Mouse (Mus musculus): ENCODE results near the gene Zfp451.
"Not testable (repeated sequence)": the region's sequence is repeated elsewhere in the genome, so short reads cannot be mapped to it uniquely, and the experiment has no call there.

Gene Zfp451

DNA sequence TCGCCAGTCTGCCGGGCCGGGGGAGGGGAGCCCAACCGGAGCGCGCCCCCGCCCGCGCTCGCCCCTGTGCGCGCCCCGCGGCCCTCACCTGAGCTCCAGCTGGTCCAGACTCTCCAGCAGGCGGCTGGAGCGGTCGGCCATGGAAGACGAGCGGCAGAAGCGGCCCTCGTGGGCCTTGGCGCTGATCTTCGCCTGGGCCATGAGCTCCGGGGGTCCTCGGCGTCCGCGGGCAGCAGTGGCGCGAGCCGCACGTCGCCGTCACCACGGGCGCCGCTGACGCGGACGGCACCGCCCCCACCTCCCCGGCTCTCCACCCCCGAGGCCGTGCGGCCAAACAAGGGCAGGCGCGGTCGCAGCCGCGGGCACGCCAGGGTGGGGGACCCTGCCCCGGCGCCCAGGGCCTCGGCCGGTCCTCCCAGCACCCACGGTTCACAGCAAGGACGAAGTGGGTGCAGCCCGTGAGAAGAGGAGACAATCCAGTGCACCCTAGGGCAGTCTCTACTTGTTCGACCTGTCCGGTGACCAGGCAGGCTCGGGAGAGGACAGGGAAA lies 56.8 kb downstream of the Zfp451 start, which contains the start of gene Bag2:
Bag2 (minus strand) TSS at position 305 of the 551 bp plus-strand sequence.
- DNase-seq (ENCODE audit: low spot score in 2 of 2): peak; percentile 73 to 87

- no peak for DNase-seq (ENCODE audit: low spot score in 2 of 2)
These were observed 57.4 kb downstream of the Zfp451 start for GRCm38 (mm10) chr1:33757033-33757413.

GRCm38 (mm10) chr1:33756258-33757032 lies 58.0 kb downstream of the Zfp451 start:
- DNase-seq (ENCODE audit: low spot score in 2 of 2): no peak

DNA sequence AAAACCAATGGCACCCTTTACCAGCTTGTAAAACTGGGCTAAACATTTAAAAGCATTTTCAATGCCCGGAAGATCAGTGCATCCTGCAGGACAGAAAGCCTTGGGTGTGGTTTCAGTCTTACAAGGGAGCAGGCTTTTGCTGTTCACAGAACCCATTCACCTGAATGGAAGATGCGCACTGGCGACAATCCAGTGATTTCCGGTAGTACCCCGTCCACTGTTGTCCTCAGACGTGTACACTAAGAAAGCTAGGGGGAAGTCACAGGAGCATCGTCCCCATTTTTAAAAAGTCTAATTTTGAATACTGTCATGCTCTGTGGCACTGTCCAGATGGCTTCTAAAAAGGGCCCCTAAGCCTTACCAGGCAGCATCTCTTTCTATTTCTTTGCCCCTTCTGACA lies 58.6 kb downstream of the Zfp451 start:
- no peak for DNase-seq (ENCODE audit: low spot score in 2 of 2)

DNA sequence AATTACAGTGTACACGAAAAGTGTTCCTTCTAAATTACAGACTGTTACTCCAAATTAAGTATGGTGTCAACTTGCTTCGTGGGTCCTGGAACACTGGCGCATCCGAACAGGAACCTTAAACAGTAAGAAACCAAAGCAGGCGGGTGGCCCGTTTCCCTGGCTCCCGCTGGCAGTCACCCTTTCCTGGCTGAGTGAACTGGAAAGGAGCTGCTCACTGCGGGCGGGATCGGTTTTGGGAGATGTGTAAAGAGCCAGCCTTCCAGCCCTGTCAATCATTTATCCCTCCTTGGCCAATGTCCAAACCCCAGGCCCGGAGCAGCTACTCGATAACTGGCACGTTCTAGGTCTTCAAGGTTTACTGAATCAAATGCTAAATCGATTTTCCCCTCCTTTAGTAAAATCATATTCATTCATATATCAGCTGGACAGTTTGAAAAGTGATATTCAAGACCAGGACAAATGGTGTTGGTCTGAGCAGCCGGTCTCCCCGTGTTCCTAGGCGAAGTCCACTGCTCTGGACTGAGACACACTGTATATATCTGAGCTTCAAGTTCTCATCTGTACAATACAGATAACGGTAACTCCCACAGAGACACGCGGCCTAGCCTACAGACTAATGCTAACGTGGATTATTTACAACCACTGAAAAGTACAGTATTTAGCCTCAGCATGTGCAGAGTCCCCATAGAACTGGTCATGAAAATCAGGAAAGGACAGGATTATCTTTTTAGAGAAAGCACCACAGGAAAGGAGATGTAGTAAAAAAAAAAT lies 59.2 kb downstream of the Zfp451 start:
- DNase-seq (ENCODE audit: low spot score in 2 of 2): peak; percentile 62 to 74

DNA sequence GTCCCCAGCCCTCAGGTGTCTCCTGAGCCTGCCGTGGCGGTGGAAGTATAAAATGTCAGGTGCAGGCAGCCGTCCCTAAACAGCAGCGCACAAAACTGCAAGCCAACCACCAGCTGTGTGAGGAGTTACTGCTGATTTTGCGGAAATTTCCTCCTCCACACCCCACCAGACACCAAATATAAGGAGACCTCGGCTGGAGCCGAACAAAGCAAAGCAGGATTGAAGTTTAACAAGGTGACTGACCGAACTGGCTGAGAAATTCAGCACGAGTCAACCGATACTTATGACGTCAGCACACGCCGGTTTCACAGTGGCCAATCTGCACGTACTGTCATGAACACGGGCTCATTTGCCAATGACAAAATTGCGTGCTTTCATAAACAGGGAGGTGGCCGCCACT lies 60.3 kb downstream of the Zfp451 start:
- no peak for DNase-seq (ENCODE audit: low spot score in 2 of 2)

GRCm38 (mm10) chr1:33751283-33751682 lies 63.1 kb downstream of the Zfp451 start:
- no peak for DNase-seq (ENCODE audit: low spot score in 2 of 2)

DNA sequence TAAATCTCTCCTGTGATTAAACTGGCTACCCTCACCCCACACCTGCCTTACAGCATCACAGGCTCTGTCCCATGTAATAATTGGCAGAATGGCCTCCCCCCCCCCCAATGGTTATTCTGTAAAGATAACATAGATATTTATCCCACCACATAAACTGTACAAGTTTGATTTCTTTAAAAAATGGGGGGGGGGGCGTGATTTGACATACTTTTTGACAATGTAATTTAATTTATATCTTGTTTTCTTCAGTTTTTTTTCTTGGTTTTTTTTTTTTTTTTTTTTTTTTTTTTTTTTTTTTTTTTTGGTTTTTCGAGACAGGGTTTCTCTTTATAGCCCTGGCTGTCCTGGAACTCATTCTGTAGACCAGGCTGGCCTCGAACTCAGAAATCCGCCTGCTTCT lies 64.7 kb downstream of the Zfp451 start:
- DNase-seq (ENCODE audit: low spot score in 2 of 2): not testable (repeated sequence)

GRCm38 (mm10) chr1:33749109-33749508 lies 65.3 kb downstream of the Zfp451 start:
- DNase-seq (ENCODE audit: low spot score in 2 of 2): no peak

DNA sequence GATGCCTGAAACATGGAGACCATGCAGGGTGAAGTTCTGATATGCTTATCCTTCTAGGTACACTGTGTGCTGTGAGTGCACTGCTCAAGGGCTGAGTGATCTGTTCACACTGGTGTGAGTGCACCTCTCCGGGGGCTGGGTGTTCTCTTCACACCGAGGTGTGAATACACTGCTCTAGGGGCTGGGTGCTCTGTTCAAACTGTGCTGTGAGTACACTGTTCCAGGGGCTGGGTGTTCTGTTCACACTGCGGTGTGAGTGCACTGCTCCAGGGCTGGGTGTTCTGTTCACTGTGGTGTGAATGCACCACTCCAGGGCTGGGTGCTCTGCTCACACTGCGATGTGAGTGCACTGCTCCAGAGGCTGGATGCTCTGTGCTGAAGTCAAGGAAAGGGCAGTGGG lies 68.5 kb downstream of the Zfp451 start:
- no peak for DNase-seq (ENCODE audit: low spot score in 2 of 2)

DNA sequence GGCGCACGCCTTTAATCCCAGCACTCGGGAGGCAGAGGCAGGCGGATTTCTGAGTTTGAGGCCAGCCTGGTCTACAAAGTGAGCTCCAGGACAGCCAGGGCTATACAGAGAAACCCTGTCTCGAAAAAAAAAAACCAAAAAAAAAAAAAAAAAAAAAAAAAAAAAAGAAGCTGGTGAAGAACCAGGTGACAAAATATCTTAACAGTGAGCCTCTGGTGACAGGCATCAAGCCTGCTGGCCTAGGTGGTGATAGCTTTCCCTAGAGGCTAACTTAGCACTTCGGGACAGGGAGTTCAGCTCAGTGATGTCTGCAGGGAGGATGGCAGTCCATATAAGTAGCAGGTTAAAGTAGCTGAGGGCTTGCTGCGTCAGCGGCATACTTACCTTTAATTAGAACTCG lies 69.6 kb downstream of the Zfp451 start:
- not testable (repeated sequence) for DNase-seq (ENCODE audit: low spot score in 2 of 2)

DNA sequence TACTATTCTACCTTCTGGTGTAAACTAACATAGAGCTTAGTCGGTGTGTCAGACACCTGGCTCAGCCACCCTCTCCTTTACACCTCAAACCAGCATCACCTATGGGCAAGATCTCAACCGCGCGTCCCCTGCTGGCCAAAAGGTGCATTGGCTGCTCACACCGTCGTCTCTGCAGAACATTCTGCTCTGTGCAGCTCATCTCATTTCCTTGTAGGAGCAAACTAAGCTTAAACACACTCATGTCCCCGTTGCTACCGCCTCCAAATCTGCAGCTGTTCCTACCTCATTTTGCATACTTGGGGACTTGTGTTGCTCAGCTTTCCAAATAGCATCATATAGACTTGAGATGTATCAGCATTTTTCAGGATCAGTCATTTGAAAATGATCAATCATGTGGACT lies 71.5 kb downstream of the Zfp451 start:
- DNase-seq (ENCODE audit: low spot score in 2 of 2): peak; percentile 31 to 74

DNA sequence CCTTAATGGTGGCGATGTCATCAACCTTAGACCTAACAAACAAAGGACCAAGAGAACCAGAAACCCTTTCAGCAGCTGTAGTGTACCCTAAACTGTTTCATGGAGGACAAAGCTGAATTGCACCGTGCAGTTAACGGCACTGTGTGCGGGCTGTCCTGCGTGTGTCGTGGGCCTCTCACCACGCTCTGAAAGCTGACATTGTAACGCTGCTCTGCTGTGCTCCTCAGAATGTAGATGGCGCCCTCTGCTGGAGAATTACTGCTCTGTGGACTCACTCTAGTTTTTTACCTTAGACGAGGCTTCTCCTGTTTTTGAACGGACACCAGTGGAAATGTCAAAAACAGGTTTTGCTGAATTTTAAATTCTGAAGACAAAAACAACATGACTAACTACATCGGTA lies 75.1 kb downstream of the Zfp451 start:
- peak; percentile 75 to 93 for DNase-seq (ENCODE audit: low spot score in 2 of 2)

GRCm38 (mm10) chr1:33738681-33739278 lies 75.6 kb downstream of the Zfp451 start:
- DNase-seq (ENCODE audit: low spot score in 2 of 2): no peak

DNA sequence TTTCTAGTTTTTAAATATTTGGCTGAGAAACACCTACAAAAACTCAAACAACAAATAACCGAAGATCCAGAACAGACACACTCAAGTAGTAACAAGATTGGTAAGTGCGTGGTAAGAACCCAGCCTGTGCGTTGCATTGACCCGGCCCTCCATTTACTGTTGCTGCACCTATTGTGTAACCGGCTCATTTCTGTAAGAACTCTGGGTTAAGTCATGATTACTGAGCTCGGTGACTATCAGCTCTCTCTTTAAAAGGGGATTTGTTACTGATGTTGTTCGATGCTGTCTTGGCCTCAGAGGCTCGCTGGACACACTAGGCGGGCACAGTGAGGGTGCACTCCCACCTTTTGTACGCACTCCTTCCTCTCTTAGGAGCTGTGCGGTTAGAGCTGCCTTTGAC lies 76.1 kb downstream of the Zfp451 start:
- no peak for DNase-seq (ENCODE audit: low spot score in 2 of 2)

DNA sequence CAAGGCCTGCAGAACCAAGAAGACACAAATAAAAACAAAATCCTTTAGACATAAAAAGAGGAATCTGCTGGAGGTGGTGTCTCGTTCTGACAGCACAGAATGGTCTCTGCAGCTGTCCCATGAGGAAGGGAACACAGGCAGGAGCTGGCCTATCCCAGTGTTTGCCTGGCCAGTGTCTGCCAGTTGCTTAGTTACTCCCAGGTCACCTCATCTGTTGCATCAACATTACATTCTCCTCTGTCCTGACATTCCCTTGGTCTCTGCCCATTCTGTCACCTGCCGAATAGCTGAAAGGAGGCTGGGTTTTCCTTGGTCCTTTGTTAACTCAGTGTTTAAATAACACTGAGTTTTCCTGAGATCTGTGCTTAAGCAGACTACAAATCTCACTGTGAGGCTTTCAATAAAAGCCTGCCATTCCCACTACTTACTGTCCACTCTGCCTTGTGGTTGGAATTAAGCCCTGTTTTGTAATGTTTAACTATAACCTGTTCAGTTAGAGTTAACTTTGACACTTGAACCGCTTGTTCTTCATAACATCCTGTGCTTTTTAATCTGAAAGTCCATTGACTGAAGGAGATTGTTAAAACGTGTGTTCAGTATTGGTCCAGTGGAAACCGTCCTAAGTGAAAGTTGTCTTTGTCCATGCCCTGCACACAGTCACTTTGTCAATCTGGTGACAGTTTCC lies 80.3 kb downstream of the Zfp451 start:
- no peak for DNase-seq (ENCODE audit: low spot score in 2 of 2)

DNA sequence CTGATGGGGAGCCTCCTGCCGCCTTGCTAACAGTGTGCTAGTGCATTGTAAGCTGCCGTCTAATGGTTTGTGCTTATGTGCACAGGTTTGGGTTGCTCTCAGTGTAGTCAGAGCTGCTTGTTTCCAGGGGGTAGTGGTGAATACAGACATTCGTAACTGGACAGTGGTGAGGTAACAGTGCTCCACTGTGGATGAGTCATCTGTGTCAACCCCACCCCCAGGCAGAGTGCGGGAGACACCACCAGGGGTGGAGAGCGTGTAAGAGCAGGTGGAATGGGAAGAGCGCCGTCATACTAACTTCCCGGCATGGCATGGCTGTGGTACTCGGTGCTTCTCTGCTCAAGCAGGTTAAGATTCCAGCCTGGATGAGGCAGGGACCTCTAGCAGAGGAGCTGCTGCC lies 81.4 kb downstream of the Zfp451 start:
- no peak for DNase-seq (ENCODE audit: low spot score in 2 of 2)

GRCm38 (mm10) chr1:33725086-33725485 lies 89.3 kb downstream of the Zfp451 start:
- DNase-seq (ENCODE audit: low spot score in 2 of 2): no peak

- DNase-seq (ENCODE audit: low spot score in 2 of 2): no peak
These were observed 89.9 kb downstream of the Zfp451 start for GRCm38 (mm10) chr1:33724516-33724915.

DNA sequence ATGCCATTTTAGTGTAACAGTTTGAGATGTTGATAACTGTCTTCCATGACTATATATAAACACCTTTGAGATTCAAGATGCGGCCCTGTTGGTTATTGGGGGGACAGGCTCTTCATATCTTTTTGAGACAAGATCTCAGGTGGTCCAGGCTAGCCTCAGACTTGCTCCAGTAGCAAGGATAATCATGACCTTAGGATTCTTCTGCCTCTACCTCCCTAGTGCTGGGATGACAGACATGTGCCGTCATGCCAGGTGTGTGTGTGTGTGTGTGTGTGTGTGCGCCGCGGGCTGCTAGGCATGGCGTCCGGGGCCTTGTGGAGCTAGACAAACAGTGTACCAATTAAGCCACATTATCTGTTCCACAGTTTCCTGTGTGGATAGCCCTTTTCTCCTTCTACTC lies 93.4 kb downstream of the Zfp451 start:
- DNase-seq (ENCODE audit: low spot score in 2 of 2): no peak

- no peak for DNase-seq (ENCODE audit: low spot score in 2 of 2)
These were observed 94.2 kb downstream of the Zfp451 start for GRCm38 (mm10) chr1:33720231-33720630.

DNA sequence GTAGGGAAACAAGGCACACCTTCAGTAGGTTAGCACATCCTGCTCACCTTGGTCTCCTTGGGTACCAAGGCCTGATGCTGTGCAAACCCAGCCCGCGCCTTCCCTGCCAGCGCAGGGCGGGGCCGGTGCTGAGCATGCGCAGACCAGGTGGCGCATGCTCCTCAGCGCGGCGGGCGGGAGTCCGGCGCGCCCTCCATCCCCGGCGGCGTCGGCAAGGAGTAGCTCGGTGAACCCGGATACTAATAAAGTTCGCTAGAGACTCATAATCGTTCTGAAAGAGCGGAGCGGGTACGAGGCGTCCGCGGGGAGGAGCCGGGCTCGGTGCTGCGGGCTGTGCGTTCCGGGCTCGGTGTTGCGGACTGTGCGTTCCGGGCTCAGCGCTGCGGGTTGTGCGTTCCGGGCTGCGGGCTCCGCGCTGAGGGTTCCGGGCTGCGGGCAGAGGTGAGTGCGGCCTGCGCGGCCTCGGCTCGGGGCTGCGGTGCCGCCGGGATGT lies 94.6 kb downstream of the Zfp451 start, which contains the start of gene Rab23:
Rab23 (plus strand) TSS at position 155 of the 493 bp plus-strand sequence.
- DNase-seq (ENCODE audit: low spot score in 2 of 2): peak; percentile 75 to 87

Measured in spleen, postnatal 4 days (tissue).